Mouse (Mus musculus) heart, postnatal 0 days (tissue): ENCODE measurements at regions not wholly inside any gene's neighbourhood (a gene's known extent, or its start where the extent isn't known, plus 50 kb on each side); places are given as distances from the start of the nearest gene placed in this dataset.

Experiments used
- CTCF ChIP-seq: IDR thresholded peaks from 2 replicates; pipeline ENCODE4 v1.5.1; 2016; ENCODE audit warnings: antibody characterized with exemption, control low read depth, low read depth
- EP300 ChIP-seq: IDR thresholded peaks from 2 replicates; pipeline ENCODE4 v1.6.1; 2016; ENCODE audit warnings: antibody characterized with exemption, low read depth

GRCm38 (mm10) chr16:75333750-75334149, 252.1 kb downstream of the Lipi start:
- TF ChIP-seq CTCF (no peak), EP300 (no peak)
